Mouse (Mus musculus): ENCODE measurements around the gene Tle3.

GRCm38 (mm10) chr9:61452081-61452480, 79.9 kb downstream of the Tle3 start:
- TF ChIP-seq CTCF (IDR thresholded peaks at IDR 0.05; ENCODE audit: borderline replicate concordance, extremely low read depth, insufficient read depth, insufficient read length) (no peak), POLR2A (IDR thresholded peaks at IDR 0.05; ENCODE audit: borderline replicate concordance, extremely low read depth, insufficient read depth, insufficient read length, poor library complexity, severe bottlenecking) (no peak)

Measured in brain, embryonic 14.5 days (tissue).